Mouse (Mus musculus): ENCODE data around the gene Padi1.

The Padi1 gene

GRCm38 (mm10) chr4:140779803-140780397 lies 65.7 kb downstream of the Padi1 start:
- no peak for DNase-seq

DNA sequence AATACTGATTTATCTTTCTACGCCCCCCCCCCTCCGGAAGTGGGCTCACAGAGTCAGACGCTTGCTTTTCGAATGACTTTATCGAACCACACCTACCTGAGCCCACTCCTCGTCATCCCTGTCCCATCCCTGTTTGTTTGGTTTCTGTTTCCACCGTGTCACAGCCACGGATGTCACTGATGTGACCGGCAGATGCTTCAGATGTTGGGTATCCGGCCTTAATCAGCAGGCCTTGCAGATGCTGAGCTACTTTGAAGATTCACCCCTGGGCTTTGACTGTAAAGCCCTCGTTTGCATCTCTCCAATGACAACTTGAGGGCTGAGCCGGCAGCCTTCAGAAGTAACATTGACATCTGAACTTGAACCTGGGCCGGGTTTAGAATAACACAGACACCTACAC lies 69.0 kb downstream of the Padi1 start:
- no peak for DNase-seq

DNA sequence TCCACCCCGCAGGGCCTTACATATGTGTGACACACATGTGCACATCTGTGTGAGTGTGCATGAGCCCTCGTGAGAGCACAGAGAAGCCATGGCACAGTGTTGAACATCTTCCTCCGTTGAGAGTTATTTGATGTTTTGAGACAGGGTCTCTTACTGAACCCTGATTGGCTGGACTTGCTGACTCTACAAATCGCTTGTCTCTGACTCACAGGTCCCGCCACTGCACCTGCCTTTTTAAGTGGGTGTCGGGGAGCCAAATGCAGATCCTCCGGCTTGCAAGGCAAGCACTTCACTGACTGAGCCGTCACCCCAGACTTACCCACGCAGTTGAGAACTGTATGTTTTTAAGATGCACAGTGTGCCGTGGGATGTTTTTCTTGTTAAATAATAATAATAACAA lies 69.7 kb downstream of the Padi1 start:
- DNase-seq: no peak

DNA sequence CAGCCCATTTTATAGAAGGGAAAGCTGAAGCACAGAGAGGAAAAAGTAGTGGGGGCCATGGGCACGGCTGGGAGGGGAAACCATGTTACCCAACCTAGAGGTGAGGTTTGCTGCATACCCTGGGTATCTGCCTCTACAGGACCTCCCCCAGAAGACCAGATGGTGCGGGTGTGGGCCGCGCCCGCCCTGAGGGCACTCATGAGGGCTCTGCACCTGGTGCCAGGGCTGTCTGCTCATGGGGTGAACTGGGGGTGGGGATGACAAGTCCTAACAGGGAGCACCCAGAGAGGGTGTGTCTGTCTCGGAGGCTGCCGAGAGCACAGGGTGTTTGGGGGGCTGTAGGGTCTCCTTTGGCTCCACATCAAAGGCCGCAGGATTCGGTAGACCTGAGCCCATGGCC lies 70.7 kb downstream of the Padi1 start:
- no peak for DNase-seq

GRCm38 (mm10) chr4:140774025-140774800 lies 71.4 kb downstream of the Padi1 start, which contains the start of gene Padi4:
TSS of gene Padi4 (minus strand) at chr4:140774236.
- DNase-seq: no peak

GRCm38 (mm10) chr4:140771091-140771490 lies 74.5 kb downstream of the Padi1 start:
- no peak for DNase-seq

DNA sequence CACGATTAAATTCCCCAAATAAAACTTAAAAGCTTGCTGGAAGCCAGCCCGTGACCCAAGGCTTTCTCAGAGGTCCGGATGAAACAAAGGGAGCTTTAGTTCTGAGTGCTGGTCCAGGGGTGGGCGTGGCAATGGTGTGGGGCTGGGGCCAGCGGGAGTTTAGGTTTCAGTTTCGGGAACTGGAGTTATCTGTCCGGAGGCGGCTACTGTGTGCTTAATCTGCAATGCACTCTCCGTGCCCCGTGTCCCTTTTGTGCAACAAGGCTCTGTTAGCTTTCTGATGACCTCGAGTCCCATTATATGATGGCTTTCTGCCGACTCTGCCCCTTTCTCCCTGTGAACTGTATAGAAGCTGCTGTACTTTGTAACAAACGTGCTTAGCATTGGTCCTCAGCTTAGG lies 75.1 kb downstream of the Padi1 start:
- no peak for DNase-seq

- DNase-seq: no peak
These were observed 76.6 kb downstream of the Padi1 start for GRCm38 (mm10) chr4:140768973-140769372.

DNA sequence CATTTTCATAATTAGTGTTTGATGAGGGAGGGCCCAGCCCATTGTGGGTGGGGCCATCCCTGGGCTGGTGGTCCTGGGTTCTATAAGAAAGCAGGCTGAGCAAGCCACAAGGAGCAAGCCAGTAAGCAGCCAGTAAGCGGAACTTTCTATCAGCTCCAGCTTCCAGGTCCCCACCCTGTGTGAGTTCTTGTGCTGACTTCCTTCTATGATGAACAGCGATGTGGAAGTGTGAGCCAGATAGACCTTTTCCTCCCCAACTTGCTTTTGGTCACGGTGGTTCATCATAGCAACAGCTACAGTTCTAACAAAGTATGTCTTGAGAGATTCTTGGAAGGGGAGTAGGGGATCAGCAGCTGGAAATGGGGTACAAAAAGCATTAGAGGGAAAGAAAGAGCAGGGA lies 79.6 kb downstream of the Padi1 start:
- DNase-seq: no peak

DNA sequence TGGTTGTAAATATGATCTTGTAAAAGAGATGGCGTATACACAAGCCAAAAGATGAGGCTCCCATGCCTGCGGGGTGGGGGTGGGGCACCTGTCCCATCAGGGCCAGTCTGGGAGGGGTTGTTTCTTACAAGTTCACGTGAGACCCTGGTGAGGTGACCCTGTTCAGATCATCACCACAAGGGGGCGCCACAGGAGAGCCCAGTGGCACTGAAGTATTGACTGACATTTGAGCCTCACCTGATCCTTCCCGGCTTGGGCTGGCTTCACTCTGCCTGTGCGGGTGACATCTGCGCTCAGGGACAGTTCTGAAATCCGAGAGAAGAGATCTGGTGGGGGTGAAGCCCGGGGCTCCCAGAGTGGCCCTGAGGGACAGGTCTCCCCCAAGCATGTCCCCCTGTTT lies 82.4 kb downstream of the Padi1 start:
- peak; percentile 18 for DNase-seq
